Mouse (Mus musculus) olfactory bulb, adult 2 months (tissue): ENCODE data around the gene Suds3.

ENCODE experiments used
- CTCF ChIP-seq: fragments of 200-500 bp; IDR thresholded peaks from 2 replicates; pipeline ENCODE4 v1.5.1; 2012; ENCODE audit warnings: low read depth, mild to moderate bottlenecking, low read length, moderate library complexity; ENCODE audit not compliant: insufficient read depth
- POLR2A ChIP-seq: fragments of 200-500 bp; IDR thresholded peaks from 2 replicates; pipeline ENCODE4 v1.6.1; 2012; ENCODE audit warnings: mild to moderate bottlenecking, low read depth, low read length, moderate library complexity; ENCODE audit not compliant: insufficient read depth

DNA sequence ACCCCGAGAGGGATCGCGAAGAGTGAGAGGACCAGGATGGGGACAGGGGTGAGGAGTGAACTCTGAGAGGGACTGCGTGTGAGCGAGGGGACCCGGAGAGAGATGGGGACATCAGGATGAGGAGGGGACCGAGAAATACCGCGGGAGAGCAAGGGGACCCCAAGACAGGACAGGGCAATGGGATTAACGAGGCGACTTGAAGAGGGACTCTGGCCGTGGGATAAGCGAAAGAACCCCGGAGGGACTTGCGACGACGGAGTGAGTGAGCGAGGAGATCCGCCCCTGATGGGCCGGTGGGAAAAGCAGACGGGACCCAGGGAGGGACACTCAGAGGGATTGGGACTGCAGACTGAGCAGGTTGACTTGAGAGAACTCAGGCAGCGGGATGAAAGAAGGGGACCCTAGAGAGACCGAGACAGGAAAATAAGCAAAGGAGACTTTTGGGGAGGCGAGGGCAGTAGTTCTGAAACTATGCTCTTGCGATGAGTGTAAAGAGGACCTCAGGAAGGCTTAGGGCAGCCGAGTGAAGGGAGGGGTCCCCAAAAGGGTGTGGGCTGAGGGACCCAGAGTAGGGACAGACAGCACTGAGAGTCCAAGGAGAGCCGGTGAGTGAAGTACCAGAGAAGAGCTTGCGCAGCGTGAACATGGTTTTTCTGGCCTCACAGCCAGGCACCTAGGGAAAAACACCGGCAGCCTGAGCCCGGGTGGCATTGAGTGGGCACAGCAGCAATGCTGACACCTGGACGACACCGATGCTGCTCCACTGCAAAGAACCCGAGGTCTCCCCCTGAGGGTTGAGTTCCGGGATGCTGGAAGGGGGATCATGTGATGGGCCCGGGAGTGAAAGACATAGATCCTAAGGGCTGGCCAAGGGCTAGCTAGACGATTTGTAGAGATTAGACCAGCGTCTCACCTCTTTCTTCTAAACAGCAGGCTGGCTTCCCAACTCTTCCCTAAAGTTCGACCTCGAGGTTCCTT, 4.9 kb upstream of the Suds3 start:
- TF ChIP-seq CTCF = no peak
- no peak for TF ChIP-seq POLR2A
